Mouse (Mus musculus): ENCODE measurements around the gene Lsamp. TPM values are rescaled to one million over a fixed set of nuclear protein-coding genes. Genes with fewer than 3 reads are reported as not detected.

Lsamp gene
- total RNA-seq, 2 experiments from 2014 or later: 390 to 474 TPM

GRCm38 (mm10) chr16:41124361-41124760 is 1140.2 kb downstream of the Lsamp start:
- DNase-seq (ENCODE audit: extremely low spot score in 1 of 2, low spot score in 1 of 2): no peak

GRCm38 (mm10) chr16:41125051-41125450 is 1140.9 kb downstream of the Lsamp start:
- no peak for DNase-seq (ENCODE audit: extremely low spot score in 1 of 2, low spot score in 1 of 2)

GRCm38 (mm10) chr16:41131053-41131452 is 1146.9 kb downstream of the Lsamp start:
- DNase-seq (ENCODE audit: extremely low spot score in 1 of 2, low spot score in 1 of 2): no peak

DNA sequence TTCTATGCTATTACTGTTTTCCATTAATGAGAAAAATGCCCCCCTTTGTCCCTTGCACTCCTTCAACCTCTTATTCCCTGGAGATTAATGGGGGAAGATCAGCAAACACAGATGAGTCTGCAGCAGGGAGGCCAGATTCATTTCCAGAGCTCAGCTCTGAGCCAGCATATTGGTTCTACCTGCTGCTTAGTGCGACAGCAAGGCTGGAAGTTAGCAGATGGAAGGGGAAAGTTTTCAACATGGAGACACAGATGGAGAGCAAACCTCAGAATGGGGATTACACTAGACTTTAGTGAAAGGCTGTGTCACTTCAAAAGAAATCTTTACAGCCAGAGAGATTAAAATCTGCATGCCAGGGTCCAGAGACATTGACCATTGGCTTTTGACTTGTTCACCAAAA is 1188.7 kb downstream of the Lsamp start:
- peak in 1 of 2 experiments; percentile 8 for DNase-seq (ENCODE audit: extremely low spot score in 1 of 2, low spot score in 1 of 2)

GRCm38 (mm10) chr16:41179557-41179956 is 1195.4 kb downstream of the Lsamp start:
- no peak for DNase-seq (ENCODE audit: extremely low spot score in 1 of 2, low spot score in 1 of 2)

DNA sequence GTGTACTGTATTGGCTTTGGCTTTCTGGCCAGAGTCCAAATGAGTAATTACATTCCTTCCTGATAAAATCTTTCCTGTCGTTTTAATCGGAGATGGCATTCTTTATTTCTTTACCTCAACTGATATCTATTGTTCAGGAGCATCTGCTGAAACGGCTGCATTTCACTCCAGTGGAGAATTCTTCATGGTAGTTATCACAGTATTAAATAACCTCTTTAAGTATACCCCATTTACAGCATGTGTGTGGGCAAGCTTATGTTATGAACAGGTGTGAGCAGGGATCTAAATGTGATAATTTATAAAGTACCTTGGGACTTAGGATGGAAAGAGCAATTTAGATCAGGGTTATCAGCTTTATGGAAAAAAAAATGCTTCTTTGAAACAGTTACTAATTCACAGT is 1196.7 kb downstream of the Lsamp start:
- DNase-seq (ENCODE audit: extremely low spot score in 1 of 2, low spot score in 1 of 2): no peak

GRCm38 (mm10) chr16:41210055-41210454 is 1225.9 kb downstream of the Lsamp start:
- no peak for DNase-seq (ENCODE audit: extremely low spot score in 1 of 2, low spot score in 1 of 2)

GRCm38 (mm10) chr16:41235829-41236228 is 1251.7 kb downstream of the Lsamp start:
- no peak for DNase-seq (ENCODE audit: extremely low spot score in 1 of 2, low spot score in 1 of 2)

DNA sequence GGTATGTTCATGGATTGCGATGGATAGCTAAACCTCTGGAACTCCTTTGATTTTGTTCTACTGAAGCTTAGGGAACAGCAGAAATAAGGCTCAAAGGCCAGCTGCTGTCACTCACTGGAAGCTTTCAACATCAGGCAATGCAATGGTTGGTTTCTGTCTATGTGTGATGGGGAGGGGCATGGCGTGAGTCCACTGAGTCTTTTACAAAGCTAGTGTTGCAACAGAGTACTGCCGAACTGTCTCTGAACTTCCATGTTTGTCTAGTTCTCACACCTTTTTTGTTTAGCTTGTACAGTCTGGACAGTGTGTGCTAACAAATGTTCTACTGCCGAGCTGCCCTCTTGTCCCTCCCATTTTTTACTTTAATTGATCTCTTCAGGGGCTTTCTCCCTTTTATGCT is 1258.7 kb downstream of the Lsamp start:
- no peak for DNase-seq (ENCODE audit: extremely low spot score in 1 of 2, low spot score in 1 of 2)

DNA sequence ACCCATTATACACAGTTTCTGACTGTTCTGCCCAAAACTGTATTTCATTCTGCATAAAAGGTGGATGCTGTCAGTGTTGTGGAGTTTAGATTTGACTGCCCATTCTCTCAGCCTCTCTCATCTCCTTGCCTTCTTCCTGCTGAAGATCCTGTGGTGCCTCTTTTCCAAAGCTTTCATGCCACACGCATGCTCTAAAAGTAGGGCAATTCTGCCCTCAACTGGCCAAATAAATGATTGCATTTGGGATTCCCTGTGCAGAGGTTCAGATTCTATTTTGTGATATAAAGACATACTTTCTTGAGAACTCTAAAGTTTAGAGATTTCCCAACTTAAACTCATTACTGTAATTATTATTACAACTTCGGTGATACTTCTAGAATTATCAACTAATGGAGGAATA is 1260.5 kb downstream of the Lsamp start:
- peak; percentile 26 to 69 for DNase-seq (ENCODE audit: extremely low spot score in 1 of 2, low spot score in 1 of 2)

DNA sequence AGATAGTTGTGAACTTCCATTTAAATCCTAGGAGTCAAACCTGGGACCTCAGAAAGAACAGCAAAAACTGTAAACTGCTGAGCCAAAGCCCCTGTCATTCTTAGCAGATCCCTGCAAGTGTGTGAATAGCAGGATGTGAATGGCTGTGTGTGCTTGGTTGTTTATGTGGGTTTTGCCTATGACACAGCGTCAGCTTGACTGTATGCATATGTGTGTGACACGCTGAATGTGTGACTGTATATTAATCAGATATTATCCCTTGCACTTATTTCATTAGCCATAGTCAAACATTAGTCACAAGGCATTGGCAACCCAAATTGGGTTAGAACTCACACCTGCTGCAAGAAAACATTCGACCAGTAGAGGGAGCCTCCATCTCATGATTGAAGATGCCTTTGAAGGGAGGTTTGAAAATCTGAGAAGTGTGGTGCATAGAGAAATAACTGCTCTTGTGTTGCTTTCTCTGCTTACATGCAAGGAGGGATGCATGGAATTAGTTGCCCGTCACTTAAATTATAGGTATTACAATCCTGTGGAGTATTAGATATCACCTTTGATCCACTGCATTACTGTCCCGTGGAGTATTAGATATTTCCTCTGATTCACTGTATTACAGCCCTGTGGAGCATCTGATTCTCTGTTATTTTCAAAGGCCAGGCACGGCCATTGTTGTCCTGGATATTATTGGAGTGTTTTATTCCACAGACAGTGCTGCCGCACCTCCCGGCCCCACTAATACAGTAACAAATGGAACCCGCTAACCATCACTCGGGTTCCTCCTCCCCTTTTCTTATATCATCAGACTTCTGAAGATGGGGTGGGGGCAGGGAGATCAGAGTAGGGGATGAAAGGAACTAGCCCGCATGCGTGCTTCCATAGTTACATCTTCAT is 1274.2 kb downstream of the Lsamp start:
- DNase-seq (ENCODE audit: extremely low spot score in 1 of 2, low spot score in 1 of 2): peak; percentile 63 to 92

- DNase-seq (ENCODE audit: extremely low spot score in 1 of 2, low spot score in 1 of 2): no peak
Observed at GRCm38 (mm10) chr16:41275999-41276671, 1292.0 kb downstream of the Lsamp start.

DNA sequence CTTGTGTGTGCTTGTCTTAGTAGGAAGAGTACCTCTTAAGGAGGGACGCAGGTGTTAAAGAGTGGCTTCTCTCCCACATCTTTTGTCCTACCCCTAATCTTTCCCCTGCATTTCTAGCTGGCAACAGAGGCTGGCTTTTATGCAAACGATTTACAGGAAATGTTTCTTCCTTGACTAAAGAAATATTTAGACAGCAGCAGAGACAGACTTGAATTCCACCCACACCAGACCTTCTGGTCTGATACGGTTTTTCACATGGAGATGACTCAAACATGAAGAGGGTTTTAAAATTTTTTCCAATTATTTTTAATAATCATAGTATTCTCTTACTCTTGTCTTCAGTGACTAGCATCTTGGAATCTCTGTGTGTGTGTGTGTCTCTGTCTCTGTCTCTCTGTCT is 1333.8 kb downstream of the Lsamp start:
- no peak for DNase-seq (ENCODE audit: extremely low spot score in 1 of 2, low spot score in 1 of 2)

DNA sequence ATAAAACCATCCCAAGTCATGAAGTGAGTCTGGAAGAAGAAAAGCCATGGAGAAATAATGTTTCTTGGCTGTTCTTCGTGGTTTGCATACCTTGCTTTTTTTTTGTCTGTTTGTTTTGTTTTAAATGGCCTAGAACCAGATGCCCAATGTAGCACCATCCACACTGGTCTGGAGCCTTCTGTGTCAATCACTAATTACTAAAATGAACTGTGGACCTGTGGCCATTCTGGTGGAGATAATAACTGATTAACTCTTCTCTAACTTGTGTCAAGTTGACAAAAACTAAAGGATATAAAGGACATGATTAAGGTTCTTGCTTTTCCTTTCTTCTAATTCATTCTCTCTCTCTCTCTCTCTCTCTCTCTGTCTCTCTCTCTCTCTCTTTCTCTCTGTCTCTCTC is 1359.3 kb downstream of the Lsamp start:
- no peak for DNase-seq (ENCODE audit: extremely low spot score in 1 of 2, low spot score in 1 of 2)

GRCm38 (mm10) chr16:41365138-41365537 is 1381.0 kb downstream of the Lsamp start:
- DNase-seq (ENCODE audit: extremely low spot score in 1 of 2, low spot score in 1 of 2): no peak

DNA sequence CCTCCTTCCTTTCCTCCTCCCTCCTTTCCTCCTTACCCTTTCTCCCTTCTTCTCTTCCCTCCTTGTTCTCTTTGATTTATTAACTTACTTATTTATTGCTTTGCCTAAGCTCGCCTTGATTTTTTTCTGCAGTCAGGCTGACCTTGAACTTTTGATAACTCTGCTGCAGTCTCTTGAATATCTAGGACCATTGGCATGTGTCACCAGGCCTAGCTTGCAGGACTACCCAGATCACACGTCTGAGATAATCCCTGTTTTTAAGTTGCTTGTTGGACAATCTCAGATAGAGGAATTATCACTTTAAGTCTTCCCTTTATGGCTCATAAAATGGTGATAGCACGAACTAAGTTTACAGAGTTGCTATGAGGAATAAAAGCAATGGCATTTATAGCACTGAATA is 1399.5 kb downstream of the Lsamp start:
- DNase-seq (ENCODE audit: extremely low spot score in 1 of 2, low spot score in 1 of 2): no peak

- no peak for DNase-seq (ENCODE audit: extremely low spot score in 1 of 2, low spot score in 1 of 2)
Observed at GRCm38 (mm10) chr16:41384288-41384687, 1400.1 kb downstream of the Lsamp start.

DNA sequence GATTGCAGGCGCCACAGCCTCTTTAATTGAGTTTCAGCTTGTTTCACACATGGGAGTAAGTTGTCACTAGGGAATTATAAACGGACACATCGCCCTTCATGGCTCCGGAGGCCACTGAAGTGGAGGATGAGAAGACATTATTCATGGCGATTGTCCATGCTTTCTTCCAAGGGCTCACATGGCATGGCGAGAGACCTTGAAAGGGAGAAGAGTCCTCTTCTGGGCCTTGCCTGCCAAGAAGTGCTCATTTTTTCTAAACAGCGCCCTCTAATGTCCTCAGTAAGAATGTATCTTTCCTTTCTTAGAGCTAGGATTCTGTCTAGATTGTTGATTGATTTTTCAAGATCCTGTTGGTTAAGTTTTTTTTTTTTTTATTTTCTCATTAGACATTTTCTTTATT is 1424.7 kb downstream of the Lsamp start:
- DNase-seq (ENCODE audit: extremely low spot score in 1 of 2, low spot score in 1 of 2): no peak

DNA sequence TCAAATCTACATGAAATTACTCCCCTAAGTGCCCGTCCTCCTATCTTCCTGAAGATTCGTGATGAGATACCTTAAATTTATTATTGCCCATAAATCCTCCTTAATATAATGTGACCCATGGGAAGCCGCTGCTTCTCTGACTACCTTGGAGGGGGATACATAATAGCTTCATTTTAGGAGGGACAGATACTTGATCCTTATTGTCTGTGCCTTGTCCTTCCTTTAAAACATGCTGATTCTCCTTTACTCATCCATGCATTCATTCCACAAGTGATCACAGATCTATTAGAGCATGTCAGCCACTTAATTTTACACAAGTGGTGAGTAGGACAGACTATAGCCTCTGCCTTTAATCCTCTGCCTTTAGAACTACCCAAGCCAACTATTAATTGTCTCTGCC is 1426.5 kb downstream of the Lsamp start:
- no peak for DNase-seq (ENCODE audit: extremely low spot score in 1 of 2, low spot score in 1 of 2)

- no peak for DNase-seq (ENCODE audit: extremely low spot score in 1 of 2, low spot score in 1 of 2)
Observed at GRCm38 (mm10) chr16:41417363-41417762, 1433.2 kb downstream of the Lsamp start.

- DNase-seq (ENCODE audit: extremely low spot score in 1 of 2, low spot score in 1 of 2): no peak
Observed at GRCm38 (mm10) chr16:41467391-41467790, 1483.2 kb downstream of the Lsamp start.

DNA sequence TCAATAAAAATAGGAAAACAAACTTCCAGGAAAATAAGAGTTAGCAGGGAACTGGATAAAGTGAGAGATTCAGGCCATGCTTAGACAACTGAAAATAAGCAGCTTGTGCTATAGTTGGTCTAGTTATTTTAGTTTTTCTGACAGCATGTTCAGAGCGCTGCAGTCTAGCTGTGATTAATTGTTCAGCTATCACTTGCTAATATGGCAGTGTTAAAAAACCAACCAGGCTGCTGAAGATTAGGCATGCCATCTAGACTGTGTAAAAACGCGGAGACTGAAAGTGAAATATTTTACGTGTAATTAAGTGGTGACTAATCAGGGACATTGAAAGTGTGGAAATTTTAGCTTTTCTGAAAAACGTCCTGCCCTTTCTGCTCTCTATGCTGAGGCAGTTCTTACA is 1494.5 kb downstream of the Lsamp start:
- no peak for DNase-seq (ENCODE audit: extremely low spot score in 1 of 2, low spot score in 1 of 2)
